Mouse (Mus musculus): ENCODE results near the gene Uqcrh.
A peak's percentile ranks its signal among the peaks of the same experiment; 100 is the strongest.

The Uqcrh gene

DNA sequence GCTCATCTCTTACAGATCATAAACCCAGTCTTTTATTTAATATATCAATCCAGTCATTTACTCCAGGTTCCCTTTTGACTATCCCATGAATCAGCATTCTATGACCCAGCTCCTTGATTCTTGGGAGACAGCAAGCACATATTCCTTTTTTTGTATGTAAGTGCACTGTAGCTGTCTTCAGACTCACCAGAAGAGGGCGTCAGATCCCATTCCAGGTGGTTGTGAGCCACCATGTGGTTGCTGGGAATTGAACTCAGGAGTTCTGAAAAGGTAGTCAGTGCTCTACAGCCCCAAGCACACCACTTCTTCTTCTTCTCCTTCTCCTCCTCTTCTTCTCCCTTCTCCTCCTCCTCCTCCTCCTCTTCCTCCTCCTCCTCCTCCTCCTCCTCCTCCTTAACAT is 17.3 kb downstream of the Uqcrh start:
- DNase-seq (ENCODE audit: low read depth, low spot score), result no peak

DNA sequence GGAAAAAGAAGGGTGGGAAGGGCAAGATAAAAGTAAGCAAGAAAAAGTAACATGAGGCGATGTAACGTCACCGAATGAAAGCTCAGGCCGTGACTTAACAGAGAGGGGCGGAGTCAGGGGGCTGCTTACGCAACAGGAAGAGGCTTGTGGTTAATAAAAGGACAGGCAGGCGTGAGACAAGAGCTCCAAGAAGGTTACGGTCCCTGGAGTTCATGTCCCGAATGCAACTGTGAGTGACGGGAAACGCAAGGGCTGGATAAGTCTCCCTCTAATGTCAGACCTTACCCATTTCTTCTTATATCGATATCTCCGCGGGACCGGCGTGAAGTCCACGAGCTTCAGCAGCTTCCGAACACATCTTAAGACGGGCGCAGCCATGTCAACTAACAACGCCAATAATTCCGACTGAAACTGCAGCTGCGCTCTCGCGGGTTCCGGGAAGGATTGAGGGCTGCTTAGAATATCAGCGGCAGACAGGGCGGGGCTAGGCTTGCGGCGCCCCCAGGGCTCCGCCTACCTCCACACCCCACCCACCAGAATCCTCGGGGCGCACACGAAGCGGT is 21.4 kb downstream of the Uqcrh start, which contains the start of gene Nsun4:
Gene Nsun4, minus strand, starts transcription at position 478 of the 563 bp plus-strand sequence.
- DNase-seq (ENCODE audit: low read depth, low spot score), result peak; percentile 89

- peak; percentile 13 for DNase-seq (ENCODE audit: low read depth, low spot score)
These were observed 22.2 kb downstream of the Uqcrh start for GRCm38 (mm10) chr4:116052526-116053293.

DNA sequence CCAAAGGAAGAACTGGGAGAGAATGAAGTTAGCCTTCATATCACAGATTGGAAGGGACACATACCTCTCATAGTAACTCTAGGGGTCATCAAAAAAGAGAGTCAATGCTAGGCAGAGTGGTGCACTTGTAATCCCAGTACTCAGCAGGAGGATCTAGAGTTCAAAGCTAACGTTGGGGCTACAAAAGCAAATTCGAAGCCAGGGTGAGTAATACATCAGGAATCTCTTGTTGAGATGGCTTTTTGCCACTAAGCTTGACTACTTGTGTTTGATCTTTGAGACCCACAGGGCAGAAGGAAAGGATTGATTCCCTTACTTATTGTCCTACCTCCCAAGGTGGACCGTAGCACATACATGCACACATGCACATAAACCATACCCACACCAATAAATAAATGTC is 25.7 kb downstream of the Uqcrh start:
- DNase-seq (ENCODE audit: low read depth, low spot score), result no peak

- no peak for DNase-seq (ENCODE audit: low read depth, low spot score)
These were observed 26.5 kb downstream of the Uqcrh start for GRCm38 (mm10) chr4:116048130-116048920.

DNA sequence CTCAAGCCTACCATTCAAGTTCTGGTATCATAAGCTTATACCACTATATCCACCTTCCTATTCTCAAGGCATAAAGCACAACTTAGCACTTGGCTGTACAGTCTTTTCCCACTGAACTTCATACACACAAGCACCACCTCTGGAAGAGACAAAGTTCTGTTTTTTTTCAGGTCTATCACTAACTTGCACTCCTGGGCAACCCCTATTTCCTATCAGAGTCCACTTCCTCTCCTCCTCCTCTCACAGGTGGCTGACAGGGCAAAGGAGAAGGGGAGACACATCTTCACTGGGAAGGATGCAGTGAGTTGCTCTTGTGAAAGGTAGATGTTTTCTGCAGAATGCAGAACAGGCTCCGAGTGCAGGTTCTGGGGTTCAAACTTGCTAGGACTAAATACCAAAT is 27.2 kb downstream of the Uqcrh start:
- no peak for DNase-seq (ENCODE audit: low read depth, low spot score)

DNA sequence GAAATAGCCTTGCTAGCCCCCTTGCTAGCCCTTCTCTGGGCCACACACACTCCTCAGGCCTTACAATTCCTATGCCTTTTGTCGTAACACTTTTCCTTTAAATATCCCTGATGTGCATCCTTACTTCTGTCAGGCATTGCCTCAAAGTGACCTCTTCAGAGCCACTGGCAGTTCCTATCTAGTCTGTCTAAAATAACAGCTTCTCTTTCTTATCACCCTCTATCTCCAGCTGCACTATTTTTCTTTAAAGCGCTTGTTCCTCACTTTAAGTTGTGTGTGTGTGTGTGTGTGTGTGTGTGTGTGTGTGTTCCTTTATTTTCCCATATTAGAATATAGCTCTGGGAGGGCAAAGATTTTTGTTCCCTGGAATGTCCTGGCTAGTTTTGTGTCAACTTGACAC is 28.3 kb downstream of the Uqcrh start:
- no peak for DNase-seq (ENCODE audit: low read depth, low spot score)

DNA sequence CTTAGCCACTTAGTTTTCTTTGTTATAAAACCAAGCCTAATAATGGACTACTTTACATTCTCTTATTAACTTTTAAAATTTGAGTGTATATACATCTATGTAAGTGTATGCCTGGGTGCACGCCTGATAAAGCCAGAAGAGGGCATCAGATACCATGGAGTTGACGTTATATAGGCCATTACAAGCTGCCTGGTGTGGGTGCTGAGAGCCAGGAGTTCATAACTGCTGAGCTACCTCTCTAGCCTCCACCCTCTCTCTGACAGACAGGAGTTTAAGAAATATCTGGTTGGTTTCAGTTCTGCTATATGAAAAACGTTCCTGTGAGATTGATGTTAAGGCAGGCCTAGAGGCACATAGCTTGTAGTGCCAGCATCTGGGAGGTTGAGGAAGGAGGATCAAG is 32.7 kb downstream of the Uqcrh start:
- DNase-seq (ENCODE audit: low read depth, low spot score), result no peak

GRCm38 (mm10) chr4:116040466-116040865 is 34.4 kb downstream of the Uqcrh start:
- DNase-seq (ENCODE audit: low read depth, low spot score), result no peak

GRCm38 (mm10) chr4:116033374-116033773 is 41.5 kb downstream of the Uqcrh start:
- DNase-seq (ENCODE audit: low read depth, low spot score), result no peak

DNA sequence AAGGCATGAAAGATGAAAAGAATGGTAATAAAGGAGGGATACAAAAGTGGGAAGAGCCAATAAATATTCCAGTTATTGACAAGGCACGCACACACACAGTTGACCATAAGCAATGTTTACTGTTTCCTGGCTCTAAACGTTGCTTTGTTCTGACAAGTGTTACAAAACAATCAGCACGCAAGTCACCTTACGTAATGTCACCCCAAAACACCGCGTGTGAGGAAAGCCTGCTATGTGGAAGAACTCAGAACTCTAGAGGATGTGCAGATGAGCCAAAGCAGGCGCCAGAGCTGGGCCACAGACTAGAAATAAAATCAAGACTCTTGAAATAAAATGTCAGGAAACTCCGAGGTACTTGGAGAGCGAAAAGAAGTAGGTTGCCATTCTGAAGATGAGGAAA is 42.0 kb downstream of the Uqcrh start:
- no peak for DNase-seq (ENCODE audit: low read depth, low spot score)

GRCm38 (mm10) chr4:116017902-116018746 is 56.7 kb downstream of the Uqcrh start, which contains the start of gene Faah:
Gene Faah (minus strand): TSS chr4:116017926.
- no peak for DNase-seq (ENCODE audit: low read depth, low spot score)

DNA sequence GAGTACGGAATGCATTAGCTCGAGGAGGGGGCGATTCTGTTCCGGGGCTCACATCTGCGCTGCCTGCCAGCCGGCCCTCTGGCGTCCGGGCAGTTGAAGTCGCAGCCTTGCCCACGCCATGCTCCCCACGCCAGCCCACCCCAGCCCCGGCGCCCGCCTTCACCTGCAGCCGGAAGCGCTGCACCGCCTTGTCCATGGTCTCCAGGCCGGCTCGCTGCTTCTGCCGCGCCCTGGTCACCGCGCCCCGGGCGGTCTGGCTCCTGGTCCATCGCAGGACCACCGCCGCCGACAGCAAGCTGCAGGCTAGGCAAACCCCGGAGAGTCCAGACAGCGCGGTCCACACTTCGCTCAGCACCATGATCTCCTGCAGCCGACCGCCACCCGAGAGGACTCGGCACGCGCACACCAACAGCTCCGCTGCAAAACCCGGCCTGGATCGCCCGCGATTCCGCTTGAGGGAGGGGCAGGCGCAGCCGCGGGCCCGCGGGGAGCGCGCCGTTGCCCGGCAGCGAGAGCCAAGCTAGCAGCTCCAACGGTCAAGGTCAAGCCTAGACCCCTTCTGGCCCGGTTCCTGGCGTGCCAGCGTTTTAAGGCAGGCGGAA is 57.5 kb downstream of the Uqcrh start:
- peak; percentile 56 for DNase-seq (ENCODE audit: low read depth, low spot score)

Data from forelimb bud, embryonic 11.5 days (tissue).